Mouse (Mus musculus) brain, embryonic 14.5 days (tissue): ENCODE measurements around the gene Ppp1r37. TPM values are rescaled to one million over a fixed set of nuclear protein-coding genes. Genes with fewer than 3 reads are reported as not detected.
"Not testable (repeated sequence)": the region's sequence is repeated elsewhere in the genome, so short reads cannot be mapped to it uniquely, and the experiment has no call there.

Experiments used
- DNase-seq: peaks from one replicate; pipeline ENCODE4 v3.0.0-alpha.2; 2011; ENCODE audit warnings: low read depth
- CTCF ChIP-seq: fragments of 200-500 bp; IDR thresholded peaks from 2 replicates; pipeline ENCODE4 v1.5.1; 2012; ENCODE audit warnings: inconsistent platforms, mild to moderate bottlenecking, moderate library complexity, borderline replicate concordance; ENCODE audit not compliant: insufficient read depth, insufficient read length; ENCODE audit errors: extremely low read depth
- POLR2A ChIP-seq: fragments of 200-500 bp; IDR thresholded peaks from 2 replicates; pipeline ENCODE4 v1.6.1; 2012; ENCODE audit warnings: mild to moderate bottlenecking, inconsistent platforms, borderline replicate concordance; ENCODE audit not compliant: poor library complexity, insufficient read depth, insufficient read length, severe bottlenecking; ENCODE audit errors: extremely low read depth
- polyA plus RNA-seq: library from polyadenylated mRNA; depleted of rRNA; stranded (reverse); fragments of >200 nt; gene quantifications from 2 replicates; pipeline ENCODE4 v1.2.3, GENCODE M21; 2012

Gene Ppp1r37
- polyA plus RNA-seq, 1 experiment: 116 TPM

DNA sequence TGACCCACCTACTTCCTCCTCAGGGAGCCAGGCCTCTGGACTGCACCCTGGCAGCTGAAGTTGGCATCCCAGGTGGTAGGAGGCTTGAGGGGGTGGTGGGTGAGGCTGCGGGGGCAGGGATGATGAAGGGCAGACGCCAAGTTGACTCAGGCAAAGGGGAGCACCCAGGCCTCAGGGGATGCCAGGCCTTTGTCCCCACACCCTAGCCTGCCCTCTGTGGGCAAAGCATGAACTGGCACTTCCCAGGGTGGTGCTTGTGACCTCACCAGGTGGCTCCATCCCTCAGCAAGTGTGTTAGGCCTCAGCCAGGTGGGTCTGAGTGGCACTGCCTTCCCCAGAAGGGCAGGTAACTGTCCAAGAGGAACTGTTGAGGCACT is 37.8 kb downstream of the Ppp1r37 start:
- DNase-seq: no peak
- TF ChIP-seq POLR2A: no peak
- no peak for TF ChIP-seq CTCF

DNA sequence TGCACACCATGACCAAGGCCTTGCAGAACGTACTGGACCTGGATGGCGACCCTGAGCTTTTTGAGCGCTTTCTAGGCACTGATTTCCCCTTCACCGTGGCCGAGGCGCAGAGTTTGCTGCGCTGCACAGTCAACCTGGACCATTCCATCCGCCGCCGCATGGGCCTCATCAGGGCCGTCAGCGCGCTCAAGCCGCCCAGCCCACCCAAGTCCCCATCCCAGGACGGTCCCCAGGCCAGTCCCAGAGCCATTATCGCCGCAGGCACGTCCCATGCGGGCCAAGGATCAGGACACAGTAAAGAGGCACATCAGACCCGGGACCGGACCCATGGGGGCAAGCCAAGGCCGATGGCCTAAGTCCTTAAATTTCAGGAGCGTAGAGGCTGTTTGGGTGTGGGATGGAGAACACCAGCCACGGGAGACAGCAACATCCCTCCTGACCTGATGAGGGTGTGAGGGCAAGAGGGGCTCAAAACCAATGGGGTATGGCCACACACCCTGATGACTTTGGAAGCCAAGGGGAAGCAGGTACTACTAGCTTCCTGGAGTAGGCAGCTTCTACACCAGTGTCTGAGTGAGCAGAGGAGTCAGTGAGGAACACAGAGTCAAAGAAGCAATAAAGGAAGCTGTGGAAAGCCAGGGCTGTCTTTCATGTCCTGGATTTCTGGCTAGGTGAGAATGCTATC is 38.3 kb downstream of the Ppp1r37 start:
- no peak for DNase-seq
- TF ChIP-seq CTCF: no peak

DNA sequence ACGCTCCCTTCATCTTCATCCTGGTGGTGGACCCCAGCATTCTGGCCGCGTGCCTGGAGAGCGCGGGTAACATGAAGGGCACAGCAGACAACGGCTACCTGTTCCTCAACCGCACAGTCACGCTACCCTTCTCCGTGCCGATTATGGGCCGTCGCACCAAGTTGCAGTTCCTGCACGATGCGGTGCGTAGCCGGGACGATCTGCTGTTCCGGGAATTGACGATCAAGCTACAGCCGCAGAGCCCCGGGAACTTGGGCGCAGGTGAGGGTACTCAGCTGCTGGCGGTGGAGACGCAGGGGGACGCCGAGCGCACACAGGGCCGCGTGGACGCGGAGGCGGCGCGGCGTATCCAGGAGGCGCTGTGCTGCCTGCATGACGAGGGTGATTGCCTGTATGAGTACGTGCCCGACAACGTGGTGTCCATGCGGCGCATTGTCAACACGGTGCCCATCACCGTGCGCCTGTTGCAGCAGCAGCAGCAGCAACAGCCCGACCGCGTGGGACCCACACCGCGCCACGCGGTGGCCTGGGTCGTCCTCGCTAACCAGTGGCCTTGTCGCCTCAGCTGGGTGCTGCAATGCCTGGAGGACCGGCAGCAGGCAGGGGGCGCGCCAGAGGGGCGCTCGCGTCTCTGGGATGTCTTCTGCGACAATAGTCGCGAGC is 39.0 kb downstream of the Ppp1r37 start:
- TF ChIP-seq CTCF (peak; percentile 64), POLR2A (no peak)
- DNase-seq: peak; percentile 85

DNA sequence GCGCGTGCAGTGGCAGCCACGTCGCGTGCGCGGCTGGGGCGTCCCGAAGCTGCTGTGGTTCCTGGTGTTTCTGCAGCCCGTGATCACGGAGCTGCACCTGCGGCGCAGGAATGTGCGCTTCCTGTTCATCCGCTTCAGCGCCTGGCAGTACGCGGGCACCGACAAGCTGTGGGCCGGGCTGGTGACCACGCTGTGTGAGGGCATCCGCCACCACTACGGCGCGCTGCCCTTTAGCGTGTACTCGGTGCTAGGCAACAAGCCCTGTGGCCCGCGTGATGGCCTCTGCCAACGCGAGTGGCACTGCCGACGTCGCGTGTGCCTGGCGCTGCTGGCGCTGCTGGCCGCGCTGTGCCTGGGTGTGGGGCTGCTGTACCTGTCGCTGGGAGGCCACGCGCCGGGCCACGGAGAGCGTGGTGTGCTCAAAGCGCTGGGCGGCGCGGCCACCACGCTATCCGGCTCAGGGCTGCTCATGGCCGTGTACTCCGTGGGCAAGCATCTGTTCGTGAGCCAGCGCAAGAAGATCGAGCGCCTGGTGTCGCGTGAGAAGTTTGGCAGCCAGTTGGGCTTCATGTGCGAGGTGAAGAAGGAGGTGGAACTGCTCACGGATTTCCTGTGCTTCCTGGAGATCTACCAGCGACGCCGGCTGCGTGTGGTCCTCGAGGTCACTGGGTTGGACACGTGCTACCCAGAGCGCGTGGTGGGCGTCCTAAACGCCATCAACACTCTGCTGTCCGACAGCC is 39.7 kb downstream of the Ppp1r37 start:
- no peak for TF ChIP-seq POLR2A
- TF ChIP-seq CTCF: no peak
- DNase-seq: peak; percentile 33

DNA sequence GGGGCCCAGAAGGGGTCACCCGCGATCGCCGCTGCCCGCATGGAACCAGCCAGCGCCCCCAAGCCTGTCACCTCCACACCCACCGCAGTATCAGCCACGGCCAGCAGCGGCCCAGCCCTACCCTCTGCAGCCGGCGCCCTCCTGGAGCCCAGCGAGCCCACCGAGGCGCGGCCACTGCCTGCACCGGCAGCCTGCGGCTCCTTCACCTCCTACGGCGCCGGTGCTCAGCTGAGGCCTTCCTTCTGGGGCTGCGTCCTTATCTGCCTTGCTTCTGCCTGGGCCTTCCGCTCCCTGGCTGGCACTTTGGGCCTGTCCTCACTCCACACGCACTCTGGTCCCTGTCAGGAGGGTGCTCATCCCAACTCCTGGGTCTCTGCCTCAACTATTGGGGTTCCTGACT is 42.8 kb downstream of the Ppp1r37 start:
- DNase-seq: no peak
- no peak for TF ChIP-seq POLR2A
- TF ChIP-seq CTCF: no peak

DNA sequence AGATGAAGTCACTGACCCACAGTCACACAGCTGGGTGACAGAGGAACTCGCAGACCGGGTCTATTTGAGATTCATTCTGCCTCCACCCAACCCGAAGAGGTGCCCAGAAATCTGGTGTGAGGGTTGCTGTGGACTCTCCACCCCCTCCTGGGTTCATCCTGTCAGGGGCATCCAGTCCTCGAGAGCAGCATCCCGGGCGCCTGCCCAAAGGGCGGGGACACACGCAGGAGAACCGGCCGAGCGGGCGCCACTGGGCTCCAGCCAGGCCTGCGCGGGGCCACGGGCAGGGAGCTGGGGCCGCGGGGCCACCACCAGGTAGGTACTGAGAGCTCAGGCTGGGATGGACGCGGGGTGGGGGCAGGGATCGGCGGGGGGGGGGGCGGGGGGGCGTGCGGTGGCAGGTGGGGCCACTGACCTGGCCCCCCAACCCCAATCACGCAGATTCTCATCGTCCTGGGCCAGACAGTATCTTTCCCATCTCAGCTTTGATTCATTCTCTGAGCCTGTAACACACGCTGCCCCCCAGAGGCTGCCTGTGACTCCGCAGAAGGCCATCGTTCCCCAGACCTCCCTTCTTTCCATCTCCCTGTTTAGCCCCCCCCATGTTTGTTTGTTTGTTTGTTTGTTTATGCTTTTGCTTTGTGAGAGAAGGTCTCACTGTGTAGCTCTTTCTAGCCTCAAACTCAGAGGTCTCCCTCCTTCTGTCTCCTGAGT is 45.1 kb downstream of the Ppp1r37 start, which contains the start of gene Nkpd1:
Gene Nkpd1 (plus strand): TSS at position 187 of the 714 bp plus-strand sequence.
- no peak for DNase-seq

DNA sequence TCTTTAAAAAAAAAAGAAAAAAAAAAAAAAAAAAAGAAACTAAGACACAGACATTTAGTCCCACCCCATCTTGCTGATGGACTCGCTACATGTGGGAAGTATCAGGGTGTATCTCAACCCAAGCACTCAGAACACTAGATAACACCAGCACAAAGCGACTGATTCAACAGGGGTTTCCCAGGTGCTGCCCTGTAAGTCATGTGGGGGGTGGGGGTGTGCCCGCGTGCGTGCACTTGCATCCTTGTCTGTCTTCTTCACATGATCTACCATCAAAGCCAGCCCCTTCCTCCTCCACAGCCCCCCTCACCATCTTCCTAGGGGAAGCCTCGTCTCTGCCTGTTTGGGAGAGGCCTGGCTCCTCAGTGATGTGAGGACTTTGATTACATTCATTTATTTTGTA is 50.5 kb downstream of the Ppp1r37 start:
- no peak for DNase-seq
- TF ChIP-seq CTCF: no peak
- TF ChIP-seq POLR2A: no peak

More for the DNA sequence above, 45.1 kb downstream of the Ppp1r37 start, which contains the start of gene Nkpd1:
- no peak for TF ChIP-seq POLR2A
- TF ChIP-seq CTCF: peak; percentile 60

DNA sequence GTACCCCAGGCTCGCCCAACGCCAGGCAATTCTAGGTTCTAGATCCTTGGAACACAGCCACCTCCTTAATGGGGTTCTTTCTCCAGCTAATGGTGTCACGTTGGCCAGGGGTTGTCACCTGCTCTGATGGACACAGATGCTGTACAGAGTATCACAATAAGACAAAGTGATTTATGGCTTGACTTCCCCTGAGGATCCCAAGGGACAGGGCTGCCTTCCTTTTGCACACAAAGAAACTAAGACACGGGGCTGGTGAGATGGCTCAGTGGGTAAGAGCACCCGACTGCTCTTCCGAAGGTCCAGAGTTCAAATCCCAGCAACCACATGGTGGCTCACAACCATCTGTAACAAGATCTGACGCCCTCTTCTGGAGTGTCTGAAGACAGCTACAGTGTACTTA is 50.9 kb downstream of the Ppp1r37 start:
- not testable (repeated sequence) for DNase-seq

DNA sequence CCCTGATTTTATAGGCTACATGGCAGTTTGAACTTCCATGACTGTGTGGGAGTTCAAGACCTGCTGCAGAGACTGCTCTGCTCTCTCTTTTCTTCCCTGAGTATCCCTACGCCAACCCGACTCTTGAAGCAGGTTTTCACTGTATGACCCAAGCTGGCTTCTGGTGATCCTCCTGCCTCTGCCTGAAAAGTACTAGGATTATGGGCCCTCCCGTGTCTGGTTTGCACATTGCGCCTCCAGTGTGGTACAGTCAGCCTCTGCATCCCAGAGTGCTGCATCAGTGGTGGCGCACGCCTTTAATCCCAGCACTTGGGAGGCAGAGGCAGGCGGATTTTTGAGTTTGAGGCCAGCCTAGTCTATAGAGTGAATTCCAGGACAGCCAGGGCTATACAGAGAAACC is 53.1 kb downstream of the Ppp1r37 start:
- TF ChIP-seq POLR2A: no peak
- TF ChIP-seq CTCF: no peak
- no peak for DNase-seq

DNA sequence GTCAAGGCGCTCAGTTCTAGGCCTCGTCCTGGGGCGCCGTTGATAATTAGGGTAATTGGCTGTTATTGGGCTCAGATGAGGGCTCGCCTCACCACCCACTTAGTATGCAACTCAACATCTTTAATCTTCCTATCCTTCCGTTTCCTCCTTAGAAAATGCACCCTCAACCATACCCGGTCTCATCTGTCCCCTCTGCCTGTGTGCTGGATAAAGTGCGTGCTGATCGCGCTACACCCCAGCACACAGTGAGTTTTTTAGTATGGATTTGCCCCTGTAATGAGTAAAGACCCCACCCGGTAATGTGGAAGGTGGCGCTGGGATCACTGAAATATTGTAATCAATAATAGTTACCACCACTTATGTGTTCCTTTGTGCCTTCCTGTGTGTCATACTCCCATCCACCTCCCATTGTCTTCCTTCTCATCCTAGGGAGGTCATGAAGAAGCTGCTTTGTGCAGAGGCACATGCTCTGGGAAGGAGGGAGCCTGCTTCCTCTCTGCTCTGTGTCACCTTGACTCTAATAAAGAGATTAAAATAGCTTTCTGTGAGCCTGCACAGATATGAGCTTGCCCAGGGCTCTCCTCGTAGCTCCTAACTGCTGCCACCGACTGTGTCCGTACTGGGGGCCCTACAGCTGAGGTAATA is 53.8 kb downstream of the Ppp1r37 start:
- no peak for TF ChIP-seq CTCF
- DNase-seq: peak; percentile 32
